Mouse (Mus musculus) embryonic fibroblast, embryonic 13.5 days (primary cell): ENCODE results near the gene Ccdc114.
A peak's percentile ranks its signal among the peaks of the same experiment; 100 is the strongest.

Experiments used
- CTCF ChIP-seq: IDR thresholded peaks from 2 replicates; pipeline ENCODE4 v1.5.1; 2011; ENCODE audit warnings: mild to moderate bottlenecking, control low read depth, low read length, moderate library complexity, borderline replicate concordance; ENCODE audit not compliant: insufficient read depth
- POLR2A ChIP-seq: IDR thresholded peaks from 2 replicates; pipeline ENCODE4 v1.6.1; 2011; ENCODE audit warnings: low read depth, mild to moderate bottlenecking, control low read depth, low read length, moderate library complexity

DNA sequence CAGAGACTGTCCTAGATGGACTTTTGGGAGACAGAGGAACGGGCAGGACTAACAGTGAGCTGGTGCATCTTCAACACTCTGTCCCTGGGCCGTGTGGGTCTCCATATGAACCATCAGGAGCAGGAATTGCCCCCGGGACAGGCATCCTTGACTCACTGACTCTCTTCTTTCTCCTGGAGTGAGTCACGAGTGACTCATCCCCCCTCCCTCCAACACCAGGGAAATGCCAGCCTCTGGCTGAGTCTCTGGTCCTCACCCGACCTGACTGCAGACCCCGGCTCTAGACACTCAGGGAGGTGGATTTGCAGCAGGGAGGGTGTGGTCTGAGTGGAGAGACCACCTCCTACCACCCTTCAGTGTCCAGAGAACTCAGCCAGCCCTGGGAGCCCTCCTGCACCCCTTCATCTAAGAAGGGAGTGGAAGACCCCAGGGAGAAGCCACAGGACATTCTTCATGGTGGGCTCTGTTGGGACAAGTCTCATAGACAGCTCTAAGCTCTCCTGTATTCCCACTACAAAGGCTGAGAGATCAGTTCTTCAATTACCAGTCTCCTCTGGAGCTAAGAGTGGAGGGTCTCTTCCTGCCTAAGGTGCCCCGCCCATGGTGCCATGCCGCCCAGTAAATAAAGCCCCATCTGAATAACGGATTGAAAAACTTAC is 3.2 kb upstream of the Ccdc114 start:
- TF ChIP-seq POLR2A = peak; percentile 69
- TF ChIP-seq CTCF = no peak
